Mouse (Mus musculus): ENCODE measurements around the gene Cdc42ep2. TPM values are rescaled to one million over a fixed set of nuclear protein-coding genes. Genes with fewer than 3 reads are reported as not detected.

The Cdc42ep2 gene
- polyA plus RNA-seq, 1 experiment from 2014 or later, result 14.2 TPM

DNA sequence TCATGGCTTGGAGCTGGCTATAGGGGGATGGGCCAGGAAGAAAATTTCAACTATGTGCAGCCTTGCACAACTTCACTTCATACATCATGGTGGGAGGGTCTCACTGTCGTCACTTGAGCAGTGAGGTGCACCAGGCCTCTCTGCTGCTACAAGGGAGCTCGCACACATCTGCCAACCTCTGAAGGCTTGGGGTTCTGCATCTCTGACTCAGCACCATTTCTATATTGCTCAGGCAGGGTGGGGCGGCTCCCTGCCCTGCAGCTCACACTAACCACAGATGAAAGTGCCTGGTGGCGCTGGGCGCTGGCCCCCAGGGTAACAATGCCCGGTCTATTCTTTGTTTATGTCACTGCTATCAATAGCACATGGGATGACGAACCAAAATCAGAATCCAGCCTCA, 20.4 kb upstream of the Cdc42ep2 start:
- TF ChIP-seq CTCF (IDR thresholded peaks at IDR 0.05; ENCODE audit: low read depth), result no peak

DNA sequence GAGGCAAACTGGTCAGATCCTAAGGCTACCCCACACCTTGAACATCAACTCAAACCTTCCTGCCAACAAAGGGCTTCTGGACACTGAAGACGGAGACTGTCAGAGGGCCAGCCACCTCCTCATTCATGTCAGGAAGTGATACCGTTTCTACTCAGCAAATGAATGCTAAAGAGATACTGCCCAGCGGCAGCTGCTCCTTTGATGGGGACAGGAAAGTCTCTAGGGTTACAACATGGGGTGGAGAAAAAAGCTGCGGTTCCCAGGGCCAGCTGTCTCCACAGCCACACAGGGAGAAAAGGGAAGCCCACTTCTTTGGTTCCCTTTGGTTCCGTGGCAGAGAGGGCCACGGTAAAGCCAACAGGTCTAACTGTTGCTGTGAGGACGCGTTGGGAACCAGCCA, 19.5 kb upstream of the Cdc42ep2 start:
- DNase-seq (ENCODE audit: low spot score) (no peak), ATAC-seq (replicated peaks; ENCODE audit: low FRiP score, low read depth) (no peak)
- no peaks in the 10 kb centered on the region for H3K27me3 ChIP-seq (ENCODE audit: insufficient read depth, low read length)
- H3K4me3 ChIP-seq (replicated peaks; ENCODE audit: low read depth, low read length), result no peak overlapping the region
- 59% methylated on average over 8 of the region's 8 CpGs for WGBS
- peak overlapping the region; percentile 60; the same call in 1 of the 2 replicates for H3K27ac ChIP-seq
- TF ChIP-seq CTCF (IDR thresholded peaks at IDR 0.05; ENCODE audit: low read depth), result no peak
- 0 out of 2 replicates have a peak, but pooled peaks cover 22% of the 10 kb centered on the region for H3K36me3 ChIP-seq (ENCODE audit: insufficient read depth, low read length)
- H3K9me3 ChIP-seq (replicated peaks; ENCODE audit: low read length), result no peaks in the 10 kb centered on the region
- no peak overlapping the region for H3K9ac ChIP-seq (ENCODE audit: low read depth, low read length)
- H3K4me1 ChIP-seq (replicated peaks; ENCODE audit: insufficient read depth, low read length), result peaks cover 33% of the 10 kb centered on the region
- no peak overlapping the region for H3K4me2 ChIP-seq (ENCODE audit: low read length)

More for the DNA sequence above, 20.4 kb upstream of the Cdc42ep2 start:
- peak overlapping the region; percentile 60 for H3K27ac ChIP-seq
- H3K27me3 ChIP-seq (ENCODE audit: insufficient read depth, low read length), result no peaks in the 10 kb centered on the region
- no peak overlapping the region for H3K4me2 ChIP-seq (ENCODE audit: low read length)
- 40% methylated on average over 7 of the region's 7 CpGs for WGBS
- H3K4me1 ChIP-seq (replicated peaks; ENCODE audit: insufficient read depth, low read length), result peaks cover 29% of the 10 kb centered on the region
- no peak overlapping the region for H3K4me3 ChIP-seq (replicated peaks; ENCODE audit: low read depth, low read length)
- ATAC-seq (replicated peaks; ENCODE audit: low FRiP score, low read depth), result peak; percentile 75
- H3K9me3 ChIP-seq (replicated peaks; ENCODE audit: low read length), result no peaks in the 10 kb centered on the region
- no peak overlapping the region for H3K9ac ChIP-seq (ENCODE audit: low read depth, low read length)
- peak; percentile 89 for DNase-seq (ENCODE audit: low spot score)
- H3K36me3 ChIP-seq (ENCODE audit: insufficient read depth, low read length), result peaks cover 25% of the 10 kb centered on the region; the same call in 1 of the 2 replicates

DNA sequence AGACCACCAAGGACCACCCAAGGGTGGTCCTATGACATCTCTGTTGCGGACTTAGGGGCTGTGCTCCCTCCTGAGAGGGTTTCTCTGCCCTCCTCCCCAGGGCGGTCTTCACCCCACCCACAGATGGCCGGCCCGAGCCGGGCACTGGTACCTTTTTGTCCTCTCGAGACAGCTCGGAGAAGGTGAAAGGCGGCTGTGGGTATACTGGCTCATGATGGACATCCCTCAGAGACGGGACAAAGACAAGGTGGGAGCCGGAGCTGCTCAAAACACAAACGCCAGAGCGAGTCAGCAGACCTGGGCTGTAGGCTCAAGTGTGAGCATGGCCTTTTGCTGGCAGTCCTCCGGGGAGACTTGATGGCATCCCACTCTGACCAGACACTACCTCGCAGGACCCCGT, 18.8 kb upstream of the Cdc42ep2 start:
- Histone ChIP-seq H3K9me3 (replicated peaks; ENCODE audit: low read length) (no peaks in the 10 kb centered on the region), H3K9ac (ENCODE audit: low read depth, low read length) (no peak overlapping the region), H3K4me1 (replicated peaks; ENCODE audit: insufficient read depth, low read length) (peaks cover 33% of the 10 kb centered on the region), H3K36me3 (ENCODE audit: insufficient read depth, low read length) (0 out of 2 replicates have a peak, but pooled peaks cover 15% of the 10 kb centered on the region), H3K4me2 (ENCODE audit: low read length) (no peak overlapping the region), H3K27ac (no peak overlapping the region), H3K4me3 (replicated peaks; ENCODE audit: low read depth, low read length) (no peak overlapping the region), H3K27me3 (ENCODE audit: insufficient read depth, low read length) (no peaks in the 10 kb centered on the region)
- DNase-seq (ENCODE audit: low spot score), result no peak
- no peak for ATAC-seq (replicated peaks; ENCODE audit: low FRiP score, low read depth)
- 92% methylated on average over 15 of the region's 15 CpGs for WGBS
- TF ChIP-seq CTCF (IDR thresholded peaks at IDR 0.05; ENCODE audit: low read depth), result no peak

DNA sequence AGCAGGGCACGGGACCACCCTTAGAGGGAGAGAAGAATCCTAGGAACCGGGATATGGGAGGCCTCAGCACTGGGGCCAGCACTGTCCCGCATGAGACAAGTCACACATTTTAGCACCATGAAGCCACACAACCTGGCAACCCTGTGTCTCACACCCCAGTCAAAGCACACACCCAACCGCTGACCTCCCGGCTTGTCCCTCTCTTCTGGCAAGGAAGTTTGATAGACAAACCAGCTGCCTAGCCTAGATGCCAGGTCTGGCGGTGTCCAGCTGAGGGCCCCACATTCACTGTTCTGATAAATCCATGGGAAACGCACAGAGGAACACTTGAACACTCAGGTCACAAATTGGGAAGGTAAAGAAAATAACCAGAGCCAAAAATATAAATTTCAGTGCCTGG, 18.0 kb upstream of the Cdc42ep2 start:
- Histone ChIP-seq H3K9me3 (replicated peaks; ENCODE audit: low read length) (no peaks in the 10 kb centered on the region), H3K27me3 (ENCODE audit: insufficient read depth, low read length) (no peaks in the 10 kb centered on the region), H3K4me2 (ENCODE audit: low read length) (no peak overlapping the region), H3K4me3 (replicated peaks; ENCODE audit: low read depth, low read length) (no peak overlapping the region), H3K27ac (no peak overlapping the region), H3K9ac (ENCODE audit: low read depth, low read length) (no peak overlapping the region), H3K4me1 (replicated peaks; ENCODE audit: insufficient read depth, low read length) (peaks cover 40% of the 10 kb centered on the region), H3K36me3 (ENCODE audit: insufficient read depth, low read length) (0 out of 2 replicates have a peak, but pooled peaks cover 12% of the 10 kb centered on the region)
- ATAC-seq (replicated peaks; ENCODE audit: low FRiP score, low read depth) (no peak), DNase-seq (ENCODE audit: low spot score) (no peak)
- TF ChIP-seq CTCF (IDR thresholded peaks at IDR 0.05; ENCODE audit: low read depth), result no peak
- 96% methylated on average over 7 of the region's 7 CpGs for WGBS

DNA sequence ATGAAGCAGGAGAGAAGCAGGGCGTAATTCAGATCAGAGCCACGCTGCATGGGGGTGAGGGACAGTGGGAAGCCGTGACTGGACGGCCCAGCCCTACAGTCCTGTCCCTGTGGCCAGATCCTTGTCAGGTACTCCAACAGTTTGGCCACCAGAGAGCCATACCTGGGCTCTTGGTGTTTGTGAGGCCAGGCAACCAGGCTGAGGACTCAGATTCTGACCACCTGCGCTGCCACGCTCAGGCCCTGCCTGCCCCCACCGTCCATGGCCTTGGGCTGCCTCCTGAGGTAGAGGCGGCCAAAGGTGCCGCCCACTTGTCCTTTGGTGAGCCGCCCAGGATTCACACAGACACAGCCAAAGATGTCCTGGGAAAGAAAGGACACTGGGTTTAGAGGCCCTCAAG, 16.0 kb upstream of the Cdc42ep2 start:
- H3K27ac ChIP-seq, result peak overlapping the region; percentile 71; the same call in 1 of the 2 replicates
- WGBS, result 75% methylated on average over 10 of the region's 10 CpGs
- H3K4me1 ChIP-seq (replicated peaks; ENCODE audit: insufficient read depth, low read length), result peaks cover 40% of the 10 kb centered on the region

DNA sequence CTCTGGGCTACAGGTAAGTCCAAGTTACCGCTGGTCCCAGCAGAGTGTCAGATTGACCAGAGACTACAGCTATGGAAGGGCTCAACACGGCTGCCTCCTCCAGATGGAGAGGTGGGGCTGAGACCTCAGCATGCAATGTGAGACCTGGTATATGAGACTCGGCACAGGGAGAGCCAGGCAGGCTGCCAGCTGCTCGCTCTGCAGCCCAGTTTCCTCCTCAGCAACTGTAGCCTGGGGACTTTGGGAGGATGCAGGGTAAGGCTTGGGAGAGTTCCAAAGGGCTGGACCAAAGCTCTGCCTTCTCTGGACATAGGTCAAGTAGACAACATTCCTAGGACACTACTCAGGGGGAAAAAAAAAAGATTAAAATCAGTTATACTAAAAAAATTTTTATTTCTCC, 15.6 kb upstream of the Cdc42ep2 start:
- H3K36me3 ChIP-seq (ENCODE audit: insufficient read depth, low read length), result 0 out of 2 replicates have a peak, but pooled peaks cover 3% of the 10 kb centered on the region
- peak overlapping the region; percentile 71; the same call in 1 of the 2 replicates for H3K27ac ChIP-seq
- 21% methylated on average over 4 of the region's 4 CpGs for WGBS
- H3K9me3 ChIP-seq (replicated peaks; ENCODE audit: low read length), result no peaks in the 10 kb centered on the region
- ATAC-seq (replicated peaks; ENCODE audit: low FRiP score, low read depth) (0 out of 2 replicates have a peak, but pooled peaks have one; percentile 22), DNase-seq (ENCODE audit: low spot score) (peak; percentile 87)
- no peak overlapping the region for H3K9ac ChIP-seq (ENCODE audit: low read depth, low read length)
- no peak overlapping the region for H3K4me2 ChIP-seq (ENCODE audit: low read length)
- peaks cover 40% of the 10 kb centered on the region for H3K4me1 ChIP-seq (replicated peaks; ENCODE audit: insufficient read depth, low read length)
- no peak for TF ChIP-seq CTCF (IDR thresholded peaks at IDR 0.05; ENCODE audit: low read depth)
- H3K4me3 ChIP-seq (replicated peaks; ENCODE audit: low read depth, low read length), result no peak overlapping the region
- H3K27me3 ChIP-seq (ENCODE audit: insufficient read depth, low read length), result no peaks in the 10 kb centered on the region

More for the DNA sequence above, 16.0 kb upstream of the Cdc42ep2 start:
- Histone ChIP-seq H3K36me3 (ENCODE audit: insufficient read depth, low read length) (0 out of 2 replicates have a peak, but pooled peaks cover 3% of the 10 kb centered on the region), H3K27me3 (ENCODE audit: insufficient read depth, low read length) (no peaks in the 10 kb centered on the region), H3K4me2 (ENCODE audit: low read length) (no peak overlapping the region), H3K9ac (ENCODE audit: low read depth, low read length) (no peak overlapping the region), H3K4me3 (replicated peaks; ENCODE audit: low read depth, low read length) (no peak overlapping the region), H3K9me3 (replicated peaks; ENCODE audit: low read length) (no peaks in the 10 kb centered on the region)
- TF ChIP-seq CTCF (IDR thresholded peaks at IDR 0.05; ENCODE audit: low read depth), result no peak
- DNase-seq (ENCODE audit: low spot score) (no peak), ATAC-seq (replicated peaks; ENCODE audit: low FRiP score, low read depth) (no peak)

DNA sequence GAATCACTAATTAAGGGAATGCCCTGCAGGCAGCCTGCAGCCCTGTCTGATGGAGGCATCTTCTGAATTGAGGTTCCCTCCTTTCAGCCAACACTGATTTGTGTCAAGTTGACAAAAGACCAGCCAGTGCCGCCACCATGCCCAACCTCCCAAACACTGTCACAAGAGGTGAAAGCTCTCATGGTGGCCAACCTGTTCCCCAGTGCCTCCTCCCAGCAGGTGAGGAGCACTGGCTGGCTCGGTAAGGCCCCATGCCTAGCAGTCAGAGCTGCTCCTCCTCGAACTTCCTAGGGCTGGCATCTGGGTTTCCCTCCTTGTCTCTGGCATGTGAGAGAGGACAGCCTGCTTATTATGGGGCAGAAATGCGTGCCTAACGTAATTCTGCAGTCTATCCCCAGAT, 15.1 kb upstream of the Cdc42ep2 start:
- Histone ChIP-seq H3K9ac (ENCODE audit: low read depth, low read length) (no peak overlapping the region), H3K27ac (peak overlapping the region; percentile 68), H3K4me2 (ENCODE audit: low read length) (no peak overlapping the region), H3K27me3 (ENCODE audit: insufficient read depth, low read length) (no peaks in the 10 kb centered on the region), H3K4me3 (replicated peaks; ENCODE audit: low read depth, low read length) (no peak overlapping the region), H3K4me1 (replicated peaks; ENCODE audit: insufficient read depth, low read length) (peaks cover 40% of the 10 kb centered on the region), H3K9me3 (replicated peaks; ENCODE audit: low read length) (no peaks in the 10 kb centered on the region), H3K36me3 (ENCODE audit: insufficient read depth, low read length) (0 out of 2 replicates have a peak, but pooled peaks cover 3% of the 10 kb centered on the region)
- TF ChIP-seq CTCF (IDR thresholded peaks at IDR 0.05; ENCODE audit: low read depth), result no peak
- WGBS, result 75% methylated on average over 5 of the region's 5 CpGs
- ATAC-seq (replicated peaks; ENCODE audit: low FRiP score, low read depth) (no peak), DNase-seq (ENCODE audit: low spot score) (no peak)
